Mouse (Mus musculus): ENCODE results near the gene Gm5936. TPM values are rescaled to one million over a fixed set of nuclear protein-coding genes. Genes with fewer than 3 reads are reported as not detected.
"Not testable (repeated sequence)": the region's sequence is repeated elsewhere in the genome, so short reads cannot be mapped to it uniquely, and the experiment has no call there.

Gene Gm5936
- 0.06 and 0.12 TPM in 2 replicates for polyA plus RNA-seq (2015; fragmentation: Nextera tagmentation; extraction: Ambion mirVana)

DNA sequence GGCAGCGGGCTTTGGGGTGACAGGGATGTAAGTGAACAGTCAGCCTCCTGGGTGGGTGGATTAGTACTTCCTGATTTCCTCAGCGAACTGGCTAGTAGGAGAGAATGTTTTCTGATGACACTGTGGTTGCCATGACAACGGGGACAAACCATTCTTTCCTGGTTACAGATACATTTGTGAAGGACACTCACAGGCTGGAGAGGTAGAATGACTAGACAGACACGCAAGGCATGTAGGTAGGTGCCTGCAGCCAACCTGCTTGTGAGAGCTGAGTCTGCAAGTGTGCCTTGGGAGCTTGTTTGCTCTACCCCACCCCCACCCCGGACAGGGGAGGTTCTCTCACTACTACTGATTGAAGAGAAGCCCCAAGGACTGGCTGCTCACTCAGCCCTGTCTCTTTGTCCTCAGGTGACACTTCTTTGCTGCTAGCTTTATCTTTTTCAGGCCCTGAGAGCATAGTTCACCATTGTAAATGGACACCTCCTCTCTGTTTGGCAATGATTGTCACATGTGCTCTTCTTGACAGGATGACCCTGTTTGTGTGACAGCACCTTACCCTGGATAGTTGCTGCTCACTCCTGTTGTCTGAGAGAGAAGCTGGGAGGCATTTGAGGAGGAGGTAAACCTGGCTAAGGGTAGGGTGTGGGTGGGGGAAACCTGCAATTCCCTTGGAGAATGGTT lies at the start of gene Gm5936:
TSS of gene Gm5936 (plus strand) at position 355 of the 681 bp plus-strand sequence.
- not testable (repeated sequence) for H3K27me3 ChIP-seq; H3K4me3 ChIP-seq (replicated peaks); H3K4me1 ChIP-seq (replicated peaks); H3K36me3 ChIP-seq; H3K9me3 ChIP-seq; H3K4me2 ChIP-seq (replicated peaks); H3K9ac ChIP-seq (replicated peaks); H3K27ac ChIP-seq
- 40% methylated on average over 3 of the region's 5 CpGs for WGBS
- peak; percentile 85 for ATAC-seq

DNA sequence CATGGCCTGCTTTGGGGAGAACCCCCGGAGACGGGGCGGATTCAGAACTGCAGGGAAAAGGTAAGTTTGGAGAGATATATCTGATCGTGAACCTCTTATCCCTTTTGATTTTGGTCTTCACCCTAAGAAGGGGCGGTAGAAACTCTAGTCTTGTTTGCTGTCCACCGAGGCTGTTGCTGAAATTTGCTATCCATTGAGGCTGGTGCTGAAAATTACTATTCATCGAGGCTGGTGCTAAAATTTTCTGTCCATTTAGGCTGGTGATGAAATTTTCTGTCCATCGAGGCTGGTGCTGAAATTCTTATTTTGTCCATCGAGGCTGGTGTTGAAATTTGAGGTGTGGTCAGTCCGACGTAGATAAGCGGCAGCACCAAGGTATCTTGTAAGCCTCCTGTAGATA lies 19.1 kb downstream of the Gm5936 start:
- not testable (repeated sequence) for ATAC-seq; H3K9ac ChIP-seq (replicated peaks); H3K36me3 ChIP-seq; H3K4me3 ChIP-seq (replicated peaks); H3K27me3 ChIP-seq; H3K27ac ChIP-seq; H3K4me1 ChIP-seq (replicated peaks); H3K9me3 ChIP-seq; H3K4me2 ChIP-seq (replicated peaks)
- WGBS: 90% methylated on average over 12 of the region's 12 CpGs

DNA sequence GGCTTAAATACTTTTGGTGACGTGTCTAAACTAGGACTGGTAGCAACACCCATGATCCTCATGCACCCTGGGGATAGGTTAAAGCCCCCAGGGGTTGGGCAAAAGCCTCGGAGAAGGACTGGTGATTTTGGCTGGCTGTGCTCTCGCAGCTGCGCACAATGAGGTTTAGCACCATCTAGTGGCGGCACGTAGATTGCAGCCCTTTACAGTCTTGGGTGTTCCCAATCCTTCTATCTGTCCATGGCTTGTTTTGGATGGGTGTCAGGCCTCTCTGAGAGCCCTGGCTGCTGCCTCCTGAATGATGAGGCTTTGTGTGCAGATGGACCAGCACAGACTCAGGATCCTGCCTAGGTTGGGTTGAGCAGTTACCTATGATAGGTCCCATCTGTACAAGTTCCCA lies 43.1 kb downstream of the Gm5936 start:
- H3K36me3 ChIP-seq; H3K9ac ChIP-seq (replicated peaks); H3K4me3 ChIP-seq (replicated peaks); H3K27me3 ChIP-seq; H3K27ac ChIP-seq; H3K4me2 ChIP-seq (replicated peaks); H3K4me1 ChIP-seq (replicated peaks); H3K9me3 ChIP-seq: not testable (repeated sequence)
- 52% methylated on average over 5 of the region's 6 CpGs for WGBS
- peak; percentile 68; the same call in 1 of the 2 replicates for ATAC-seq

Other genes starting within 250 kb of the Gm5936 start
- gene Olfr1325, start 244.5 kb upstream of the Gm5936 start, polyA plus RNA-seq (2015; fragmentation: Nextera tagmentation; extraction: Ambion mirVana): not detected in 2 replicates
- 0.17 and 0.19 TPM in 2 replicates for gene Gm5640, start 191.6 kb upstream of the Gm5936 start, polyA plus RNA-seq (2015; fragmentation: Nextera tagmentation; extraction: Ambion mirVana)
- not detected in 2 replicates for gene Gm6890, start 96.3 kb upstream of the Gm5936 start, polyA plus RNA-seq (2015; fragmentation: Nextera tagmentation; extraction: Ambion mirVana)
- 1.2 and 1.7 TPM in 2 replicates for gene Gab3, start 248.3 kb downstream of the Gm5936 start, polyA plus RNA-seq (2015; fragmentation: Nextera tagmentation; extraction: Ambion mirVana)

Measured in midbrain, embryonic 13.5 days (tissue).